Mouse (Mus musculus): ENCODE measurements around the gene S100a3.

- TF ChIP-seq ZNF384 (IDR thresholded peaks at IDR 0.05; ENCODE audit: low read depth, low read length) (no peak), MAFK (IDR thresholded peaks at IDR 0.05; ENCODE audit: insufficient read depth, low read depth, low read length) (no peak), ZC3H11A (IDR thresholded peaks at IDR 0.05; ENCODE audit: borderline replicate concordance, low read depth, low read length) (no peak), CHD2 (IDR thresholded peaks at IDR 0.05; ENCODE audit: low read depth, low read length) (no peak), HCFC1 (IDR thresholded peaks at IDR 0.05; ENCODE audit: borderline replicate concordance, insufficient read depth, low read length) (no peak)
These were observed 27.2 kb downstream of the S100a3 start for GRCm38 (mm10) chr3:90587361-90588101.
